Mouse (Mus musculus): ENCODE measurements around the gene Olfr649.

- TF ChIP-seq CTCF (IDR thresholded peaks at IDR 0.05; ENCODE audit: low read depth): no peak
- no peak for TF ChIP-seq EP300 (optimal IDR thresholded peaks at IDR 0.05)
Observed at GRCm38 (mm10) chr7:104195885-104196284, at the start of gene Olfr649.
